Mouse (Mus musculus) liver, adult 2 months (tissue): Measurements from ENCODE around the gene Mapk8ip3. TPM values are rescaled to one million over a fixed set of nuclear protein-coding genes. Genes with fewer than 3 reads are reported as not detected.

Source experiments
- DNase-seq: peaks from one replicate; pipeline ENCODE4 v3.0.0-alpha.2; 2011; ENCODE audit warnings: low read depth, low spot score; ENCODE audit errors: extremely low read depth
- H3K27ac ChIP-seq: fragments of 200-500 bp; replicated peaks from 2 replicates; pipeline ENCODE4 v1.5.1; 2012; ENCODE audit warnings: low read depth, mild to moderate bottlenecking, control low read depth, inconsistent platforms, low read length; ENCODE audit not compliant: insufficient read depth
- H3K27me3 ChIP-seq: fragments of 200-500 bp; 2 replicates; pipeline ENCODE4 v1.6.1; 2012; ENCODE audit warnings: mild to moderate bottlenecking, moderate library complexity, low read length, inconsistent platforms; ENCODE audit not compliant: control insufficient read depth, insufficient read depth
- H3K36me3 ChIP-seq: fragments of 200-500 bp; 2 replicates; pipeline ENCODE4 v1.6.1; 2012; ENCODE audit warnings: low read length, inconsistent platforms; ENCODE audit not compliant: control insufficient read depth, insufficient read depth
- H3K4me1 ChIP-seq: fragments of 200-500 bp; 2 replicates; pipeline ENCODE4 v1.6.1; 2011; ENCODE audit warnings: low read length; ENCODE audit not compliant: control insufficient read depth, insufficient read depth
- H3K4me3 ChIP-seq: fragments of 200-500 bp; 2 replicates; pipeline ENCODE4 v1.5.1; 2011; ENCODE audit warnings: low read depth, mild to moderate bottlenecking, control low read depth, low read length, moderate library complexity; ENCODE audit not compliant: insufficient read depth
- H3K79me2 ChIP-seq: fragments of 200-500 bp; 2 replicates; pipeline ENCODE4 v1.6.1; 2012; ENCODE audit warnings: inconsistent platforms, mild to moderate bottlenecking, low read length, moderate library complexity; ENCODE audit not compliant: control insufficient read depth, insufficient read depth
- H3K9ac ChIP-seq: fragments of 200-500 bp; 2 replicates; pipeline ENCODE4 v1.6.1; 2012; ENCODE audit warnings: low read depth, mild to moderate bottlenecking, control low read depth, inconsistent platforms, low read length
- CTCF ChIP-seq: fragments of 200-500 bp; IDR thresholded peaks from 2 replicates; pipeline ENCODE4 v1.5.1; 2011; ENCODE audit warnings: low read depth, low read length, control low read depth
- POLR2A ChIP-seq: fragments of 200-500 bp; IDR thresholded peaks from 2 replicates; pipeline ENCODE4 v1.6.1; 2011; ENCODE audit warnings: low read length, control low read depth; ENCODE audit not compliant: insufficient read depth; ENCODE audit errors: extremely low read depth
- WGBS: fragments of 180-500 bp; shearing (Covaris S2); methylation state at CpG from one replicate; pipeline ENCODE4 v1.1.7; 2018; 5-methylcytosine and 5-hydroxymethylcytosine counted together
- polyA plus RNA-seq: library from polyadenylated mRNA; depleted of rRNA; stranded (reverse); fragments of >200 nt; gene quantifications from 2 replicates; pipeline ENCODE4 v1.2.3, GENCODE M21; 2012
- total RNA-seq: library from RNA; depleted of rRNA; stranded (reverse); fragments of >200 nt; gene quantifications from 2 replicates; pipeline ENCODE4 v1.2.3, GENCODE M21; 2014

Gene Mapk8ip3
- total and polyA plus RNA-seq, 2 experiments = 11.7 to 51.4 TPM

GRCm38 (mm10) chr17:24886134-24886931, 50.4 kb downstream of the Mapk8ip3 start, which contains the start of the genes Nubp2 and Spsb3:
Gene Nubp2, minus strand, starts transcription at chr17:24886349.
Gene Spsb3, plus strand, starts transcription at chr17:24886643.
- H3K4me3 ChIP-seq = peak within 1 kb of the TSS; percentile 66
- no peaks in the 10 kb centered on the region; the same call in 1 of the 2 replicates for H3K36me3 ChIP-seq

GRCm38 (mm10) chr17:24885356-24886133, 51.2 kb downstream of the Mapk8ip3 start:
- no peaks in the 10 kb centered on the region for H3K27me3 ChIP-seq
- no peak overlapping the region; the same call in 1 of the 2 replicates for H3K27ac ChIP-seq
- peak overlapping the region; percentile 72 for H3K9ac ChIP-seq
- no peak for DNase-seq
- 16% methylated on average over 22 of the region's 22 CpGs for WGBS
- TF ChIP-seq CTCF (no peak), POLR2A (no peak)
- H3K4me3 ChIP-seq = peak overlapping the region; percentile 66
- peaks cover 29% of the 10 kb centered on the region for H3K79me2 ChIP-seq
- H3K4me1 ChIP-seq = peaks cover 38% of the 10 kb centered on the region
- peaks cover 2% of the 10 kb centered on the region; the same call in 1 of the 2 replicates for H3K36me3 ChIP-seq

More at GRCm38 (mm10) chr17:24886134-24886931, 50.4 kb downstream of the Mapk8ip3 start, which contains the start of the genes Nubp2 and Spsb3:
- DNase-seq = peak; percentile 99
- H3K4me1 ChIP-seq = peaks cover 32% of the 10 kb centered on the region
- TF ChIP-seq CTCF (peak; percentile 19; the same call in 1 of the 2 replicates), POLR2A (peak; percentile 80)
- under 1% methylated on average over 69 of the region's 69 CpGs for WGBS
- H3K9ac ChIP-seq = peak within 1 kb of the TSS; percentile 72
- peak within 1 kb of the TSS; percentile 36 for H3K27ac ChIP-seq
- H3K27me3 ChIP-seq = no peaks in the 10 kb centered on the region
- peaks cover 23% of the 10 kb centered on the region; the same call in 1 of the 2 replicates for H3K79me2 ChIP-seq

- Histone ChIP-seq H3K79me2 (peaks cover 39% of the 10 kb centered on the region), H3K27ac (no peak overlapping the region), H3K36me3 (peaks cover 2% of the 10 kb centered on the region; the same call in 1 of the 2 replicates), H3K4me1 (peaks cover 49% of the 10 kb centered on the region), H3K9ac (no peak overlapping the region), H3K4me3 (no peak overlapping the region), H3K27me3 (no peaks in the 10 kb centered on the region)
- WGBS = 88% methylated on average over 6 of the region's 6 CpGs
- DNase-seq = no peak
- no peak for TF ChIP-seq POLR2A
- no peak for TF ChIP-seq CTCF
Measured at GRCm38 (mm10) chr17:24884391-24884790, 52.4 kb downstream of the Mapk8ip3 start.

GRCm38 (mm10) chr17:24881738-24882440, 54.9 kb downstream of the Mapk8ip3 start:
- H3K9ac ChIP-seq = peak overlapping the region; percentile 12
- TF ChIP-seq CTCF (peak; percentile 70), POLR2A (no peak)
- WGBS = 43% methylated on average over 7 of the region's 7 CpGs
- H3K4me3 ChIP-seq = no peak overlapping the region
- peaks cover 2% of the 10 kb centered on the region; the same call in 1 of the 2 replicates for H3K36me3 ChIP-seq
- no peak for DNase-seq
- peak overlapping the region; percentile 1 for H3K27ac ChIP-seq
- H3K4me1 ChIP-seq = peaks cover 37% of the 10 kb centered on the region
- peaks cover 42% of the 10 kb centered on the region for H3K79me2 ChIP-seq
- no peaks in the 10 kb centered on the region for H3K27me3 ChIP-seq

GRCm38 (mm10) chr17:24878531-24878930, 58.2 kb downstream of the Mapk8ip3 start:
- H3K27ac ChIP-seq = peak overlapping the region; percentile 91
- peak; percentile 88 for DNase-seq
- 27% methylated on average over 8 of the region's 8 CpGs for WGBS
- TF ChIP-seq POLR2A (peak; percentile 84), CTCF (no peak)
- peaks cover 2% of the 10 kb centered on the region; the same call in 1 of the 2 replicates for H3K36me3 ChIP-seq
- H3K27me3 ChIP-seq = no peaks in the 10 kb centered on the region
- peak overlapping the region; percentile 77 for H3K9ac ChIP-seq
- peak overlapping the region; percentile 65 for H3K4me3 ChIP-seq
- H3K79me2 ChIP-seq = peaks cover 34% of the 10 kb centered on the region
- H3K4me1 ChIP-seq = peaks cover 47% of the 10 kb centered on the region
